Mouse (Mus musculus) brain, adult 2 months (tissue): ENCODE measurements at regions not wholly inside any gene's neighbourhood (a gene's known extent, or its start where the extent isn't known, plus 50 kb on each side); places are given as distances from the start of the nearest gene placed in this dataset.

Source experiments
- DNase-seq: peaks from one replicate; pipeline ENCODE4 v3.0.0; 2011; ENCODE audit warnings: low read depth, low spot score

GRCm38 (mm10) chr1:88575917-88576669, 66.2 kb upstream of the Glrp1 start:
- peak; percentile 32 for DNase-seq

GRCm38 (mm10) chr1:88575291-88575690, 65.4 kb upstream of the Glrp1 start:
- DNase-seq = no peak

GRCm38 (mm10) chr1:88572161-88572560, 62.3 kb upstream of the Glrp1 start:
- no peak for DNase-seq

DNA sequence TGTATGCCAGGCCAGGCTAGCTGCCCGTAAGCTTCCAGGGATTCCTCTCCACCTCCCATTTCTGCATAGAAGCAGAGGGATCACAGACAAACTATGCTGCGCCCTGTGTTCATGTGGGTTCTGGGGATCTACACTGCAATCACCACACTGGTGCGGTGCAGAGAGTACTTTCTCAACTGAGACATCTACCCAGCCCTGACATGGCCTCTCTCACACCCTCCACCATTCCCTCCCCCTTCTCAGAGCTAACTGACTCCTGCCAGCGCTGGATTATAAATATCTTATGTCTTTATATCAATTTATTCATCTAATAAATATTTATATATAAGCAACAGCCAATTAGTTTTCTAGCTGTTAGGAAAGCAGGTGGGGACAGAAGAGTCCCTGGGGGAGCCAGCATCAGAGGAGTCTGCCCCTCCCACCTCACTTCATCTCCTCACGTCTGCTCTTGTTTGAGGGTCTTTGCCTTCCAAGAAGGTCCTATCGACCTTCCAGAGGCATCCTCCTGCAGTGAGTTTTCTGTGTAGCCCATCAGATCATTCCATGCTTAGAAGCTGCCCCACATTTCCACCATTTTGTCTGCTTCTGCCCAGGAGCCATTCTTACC, 58.7 kb upstream of the Glrp1 start:
- no peak for DNase-seq

DNA sequence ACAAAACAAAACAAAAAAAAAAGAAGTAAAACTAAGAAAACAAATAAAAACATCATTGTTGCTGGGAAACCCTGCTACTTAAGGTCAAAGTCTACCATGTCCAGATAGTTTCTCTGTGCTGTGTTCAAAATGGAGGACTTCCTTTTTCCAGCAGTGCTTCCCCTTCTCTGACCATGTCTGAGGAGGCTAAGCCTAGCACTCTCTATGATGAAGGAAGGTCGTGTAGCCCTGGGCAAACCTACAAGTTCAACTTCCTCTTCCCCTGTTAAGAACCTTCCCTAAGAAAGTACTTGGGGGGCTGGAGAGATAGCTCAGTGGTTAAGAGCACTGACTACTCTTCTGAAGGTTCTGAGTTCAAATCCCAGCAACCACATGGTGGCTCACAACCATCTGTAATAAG, 57.3 kb upstream of the Glrp1 start:
- peak; percentile 31 for DNase-seq

DNA sequence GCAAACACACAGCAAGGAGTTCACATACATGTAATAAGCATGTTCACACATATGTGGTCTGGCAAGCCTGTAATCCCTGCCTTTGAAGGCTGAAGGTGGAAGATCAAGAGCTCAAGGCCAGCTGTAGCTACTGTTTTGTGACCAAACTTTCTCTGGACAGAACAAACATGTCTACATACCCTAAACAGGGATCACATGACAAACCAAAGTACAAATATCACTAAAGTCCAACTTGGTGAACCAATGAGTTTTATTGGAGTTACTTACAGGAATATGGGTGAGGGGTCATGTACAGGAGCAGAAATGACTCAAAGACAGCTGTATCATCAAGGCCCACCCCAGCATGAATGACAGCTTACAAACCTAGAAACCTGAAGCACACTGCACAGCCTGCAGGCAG, 56.6 kb upstream of the Glrp1 start:
- DNase-seq = no peak

DNA sequence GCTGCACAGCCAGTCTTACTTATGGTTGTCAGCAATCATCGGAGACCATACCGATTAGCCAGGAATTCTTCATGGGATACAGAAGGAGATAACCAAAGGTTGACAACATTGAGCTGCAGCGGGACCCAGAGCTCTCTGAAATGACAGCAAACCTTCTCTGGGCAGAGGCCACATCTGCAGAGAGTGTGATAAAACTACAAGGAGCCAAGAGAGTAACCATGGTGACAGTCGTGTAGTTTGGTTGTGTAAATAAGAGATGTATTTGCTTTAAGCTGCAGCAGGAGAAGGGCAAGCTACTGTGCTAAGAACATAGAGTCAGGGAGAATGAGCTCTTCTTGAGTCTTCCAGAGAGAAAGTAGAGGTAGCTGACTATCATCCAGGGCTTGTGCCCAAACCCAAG, 55.0 kb upstream of the Glrp1 start:
- no peak for DNase-seq

- peak; percentile 79 for DNase-seq
These were observed 52.5 kb upstream of the Glrp1 start for GRCm38 (mm10) chr1:88562361-88562760.

- peak; percentile 7 for DNase-seq
These were observed 50.9 kb upstream of the Glrp1 start for GRCm38 (mm10) chr1:88560771-88561170.
